Mouse (Mus musculus) left cerebral cortex, adult 2 months (tissue): ENCODE data around the gene Eif2ak4. TPM values are rescaled to one million over a fixed set of nuclear protein-coding genes. Genes with fewer than 3 reads are reported as not detected.

Experiments used
- DNase-seq, 2 experiments: peaks; one replicate each; pipeline ENCODE4 v3.0.0; 2021 to 2022; ENCODE audit warnings: low spot score in 2 of 2, mixed read lengths in 1 of 2; ENCODE audit errors: extremely low spot score in 1 of 2
- H3K27ac ChIP-seq: fragments of 200-600 bp; 2 replicates; pipeline ENCODE4 v1.8.1; 2022
- H3K4me3 ChIP-seq: fragments of 200-600 bp; 2 replicates; pipeline ENCODE4 v1.8.1; 2022
- CTCF ChIP-seq: fragments of 200-600 bp; IDR thresholded peaks from 2 replicates; pipeline ENCODE4 v1.8.1; 2022; ENCODE audit warnings: antibody characterized with exemption, mild to moderate bottlenecking, moderate library complexity
- intact Hi-C: fragments of 180-260 bp; cut with DNase I; formaldehyde crosslinking; loops from one replicate; pipeline ENCODE4 v1.15.1; 2025
- total RNA-seq, 2 experiments: library from RNA; stranded (reverse); gene quantifications; 2 replicates each; pipeline ENCODE4 v1.2.3; 2021

Eif2ak4 gene
- total RNA-seq, 2 experiments from 2014 or later: 22.2 to 25.1 TPM

GRCm38 (mm10) chr2:118445696-118446674 lies 57.6 kb downstream of the Eif2ak4 start:
- intact Hi-C loops: loop anchor here (5.0 kb wide), 2 partner anchors 69 to 184 kb away; no protein-coding TSS in a partner anchor
- no peak for TF ChIP-seq CTCF
- peak in 1 of 2 experiments; percentile 43 for DNase-seq

GRCm38 (mm10) chr2:118448181-118448580 lies 59.8 kb downstream of the Eif2ak4 start:
- TF ChIP-seq CTCF: no peak
- intact Hi-C loops: loop anchor here (2.0 to 5.0 kb wide), 3 partner anchors 15 to 186 kb away; no protein-coding TSS in a partner anchor
- no peak overlapping the region for H3K4me3 ChIP-seq
- peak; percentile 60 to 72 for DNase-seq
- no peak overlapping the region for H3K27ac ChIP-seq

More at GRCm38 (mm10) chr2:118445696-118446674, 57.6 kb downstream of the Eif2ak4 start:
- Histone ChIP-seq H3K4me3 (no peak overlapping the region), H3K27ac (no peak overlapping the region)

GRCm38 (mm10) chr2:118451056-118451455 lies 62.6 kb downstream of the Eif2ak4 start:
- H3K27ac ChIP-seq: no peak overlapping the region
- intact Hi-C loops: no loop called here

GRCm38 (mm10) chr2:118457029-118457428 lies 68.6 kb downstream of the Eif2ak4 start:
- Histone ChIP-seq H3K4me3 (no peak overlapping the region), H3K27ac (no peak overlapping the region)
- intact Hi-C loops: no loop called here
- no peak for TF ChIP-seq CTCF
- DNase-seq: no peak

More at GRCm38 (mm10) chr2:118451056-118451455, 62.6 kb downstream of the Eif2ak4 start:
- no peak overlapping the region for H3K4me3 ChIP-seq
- TF ChIP-seq CTCF: no peak
- DNase-seq: no peak

GRCm38 (mm10) chr2:118457463-118458261 lies 69.2 kb downstream of the Eif2ak4 start:
- intact Hi-C loops: no loop called here
- no peak for TF ChIP-seq CTCF
- peak overlapping the region; percentile 59; the same call in 1 of the 2 replicates for H3K27ac ChIP-seq
- peak in 1 of 2 experiments; percentile 41 for DNase-seq
- no peak overlapping the region for H3K4me3 ChIP-seq

GRCm38 (mm10) chr2:118461480-118462165 lies 73.2 kb downstream of the Eif2ak4 start:
- intact Hi-C loops: loop anchor here (2.0 kb wide), 1 partner anchor 13 kb away; no protein-coding TSS in a partner anchor

GRCm38 (mm10) chr2:118463480-118463879 lies 75.1 kb downstream of the Eif2ak4 start:
- H3K27ac ChIP-seq: no peak overlapping the region
- intact Hi-C loops: loop anchor here (2.0 kb wide), 1 partner anchor 15 kb away; no protein-coding TSS in a partner anchor
- TF ChIP-seq CTCF: no peak
- DNase-seq: no peak
- no peak overlapping the region for H3K4me3 ChIP-seq

More at GRCm38 (mm10) chr2:118461480-118462165, 73.2 kb downstream of the Eif2ak4 start:
- no peak overlapping the region for H3K27ac ChIP-seq
- no peak for DNase-seq
- no peak for TF ChIP-seq CTCF
- H3K4me3 ChIP-seq: no peak overlapping the region

- TF ChIP-seq CTCF: no peak
- H3K4me3 ChIP-seq: no peak overlapping the region
- no peak for DNase-seq
- no peak overlapping the region for H3K27ac ChIP-seq
- intact Hi-C loops: no loop called here
Observed at GRCm38 (mm10) chr2:118464450-118464849, 76.0 kb downstream of the Eif2ak4 start.

GRCm38 (mm10) chr2:118465894-118466293 lies 77.5 kb downstream of the Eif2ak4 start:
- intact Hi-C loops: no loop called here
- TF ChIP-seq CTCF: no peak
- no peak overlapping the region for H3K27ac ChIP-seq

GRCm38 (mm10) chr2:118466601-118467000 lies 78.2 kb downstream of the Eif2ak4 start:
- TF ChIP-seq CTCF: peak; percentile 16; the same call in 1 of the 2 replicates
- Histone ChIP-seq H3K27ac (no peak overlapping the region), H3K4me3 (no peak overlapping the region)
- DNase-seq: no peak
- intact Hi-C loops: no loop called here

More at GRCm38 (mm10) chr2:118465894-118466293, 77.5 kb downstream of the Eif2ak4 start:
- DNase-seq: no peak
- no peak overlapping the region for H3K4me3 ChIP-seq

GRCm38 (mm10) chr2:118468354-118468753 lies 79.9 kb downstream of the Eif2ak4 start:
- no peak for TF ChIP-seq CTCF
- no peak overlapping the region for H3K27ac ChIP-seq
- no peak overlapping the region for H3K4me3 ChIP-seq
- no peak for DNase-seq
- intact Hi-C loops: no loop called here
